Mouse (Mus musculus) gastrocnemius, postnatal 25 days (tissue): ENCODE results near the gene Cracr2b. TPM values are rescaled to one million over a fixed set of nuclear protein-coding genes. Genes with fewer than 3 reads are reported as not detected.

Experiments
- DNase-seq: peaks from one replicate; pipeline ENCODE4 v3.0.0; 2022
- total RNA-seq, 2 experiments: library from RNA; stranded (reverse); gene quantifications; 1 replicate in 1 of 2; 2 replicates in 1 of 2; pipeline ENCODE4 v1.2.3; 2021

Gene Cracr2b
- total RNA-seq, 2 experiments from 2014 or later = 3.9 to 7.0 TPM

DNA sequence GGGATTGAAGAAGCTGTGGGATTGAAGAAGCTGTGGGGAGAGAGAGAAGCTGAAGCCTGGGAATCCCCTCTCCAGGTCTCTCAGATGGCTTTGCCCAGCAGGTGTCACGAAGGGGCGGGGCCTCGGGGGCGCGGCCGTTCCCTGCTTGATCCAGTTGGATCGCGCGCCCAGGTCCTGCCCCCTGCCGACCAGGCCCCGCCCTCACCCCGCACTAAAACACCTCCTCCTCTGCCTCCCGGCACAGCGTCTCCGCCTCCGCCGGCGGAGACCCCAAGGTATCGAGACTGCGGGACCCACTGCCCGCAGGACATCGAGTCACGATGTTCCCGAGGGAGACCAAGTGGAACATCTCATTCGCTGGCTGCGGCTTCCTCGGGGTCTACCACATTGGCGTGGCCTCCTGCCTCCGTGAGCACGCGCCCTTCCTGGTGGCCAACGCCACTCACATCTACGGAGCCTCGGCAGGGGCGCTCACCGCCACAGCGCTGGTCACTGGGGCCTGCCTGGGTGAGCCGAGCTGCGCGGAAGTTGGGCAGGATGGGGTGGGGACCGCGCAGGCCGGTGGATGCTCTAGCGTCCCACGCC is 5.8 kb upstream of the Cracr2b start, which contains the start of gene Pnpla2:
Gene Pnpla2, plus strand, starts transcription at position 232 of the 585 bp plus-strand sequence.
- DNase-seq = peak; percentile 95

- DNase-seq = peak; percentile 87
These were observed 5.1 kb upstream of the Cracr2b start for GRCm38 (mm10) chr7:141455610-141456314.

GRCm38 (mm10) chr7:141456739-141457138 is 4.2 kb upstream of the Cracr2b start:
- peak; percentile 58 for DNase-seq

- DNase-seq = no peak
These were observed 3.7 kb upstream of the Cracr2b start for GRCm38 (mm10) chr7:141457236-141457635.

DNA sequence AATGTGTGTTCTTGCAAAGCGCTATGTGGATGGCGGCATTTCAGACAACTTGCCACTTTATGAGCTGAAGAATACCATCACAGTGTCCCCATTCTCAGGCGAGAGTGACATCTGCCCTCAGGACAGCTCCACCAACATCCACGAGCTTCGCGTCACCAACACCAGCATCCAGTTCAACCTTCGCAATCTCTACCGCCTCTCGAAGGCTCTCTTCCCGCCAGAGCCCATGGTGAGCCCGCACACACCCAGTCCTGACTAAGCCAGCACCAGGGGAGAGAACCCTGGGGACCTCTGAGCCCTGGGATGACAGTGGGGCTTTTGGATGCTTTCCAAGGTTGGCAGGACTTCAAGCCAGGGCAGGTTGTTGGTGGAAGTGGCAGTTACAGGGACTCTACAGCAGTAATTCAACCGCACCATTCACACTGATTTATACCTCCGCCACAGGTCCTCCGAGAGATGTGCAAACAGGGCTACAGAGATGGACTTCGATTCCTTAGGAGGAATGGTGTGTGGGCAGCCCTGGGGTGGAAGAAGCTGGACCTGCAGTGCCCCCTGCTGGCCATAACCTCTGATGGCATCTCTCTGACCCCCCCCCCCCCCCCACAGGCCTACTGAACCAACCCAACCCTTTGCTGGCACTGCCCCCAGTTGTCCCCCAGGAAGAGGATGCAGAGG is 2.8 kb upstream of the Cracr2b start:
- DNase-seq = no peak

DNA sequence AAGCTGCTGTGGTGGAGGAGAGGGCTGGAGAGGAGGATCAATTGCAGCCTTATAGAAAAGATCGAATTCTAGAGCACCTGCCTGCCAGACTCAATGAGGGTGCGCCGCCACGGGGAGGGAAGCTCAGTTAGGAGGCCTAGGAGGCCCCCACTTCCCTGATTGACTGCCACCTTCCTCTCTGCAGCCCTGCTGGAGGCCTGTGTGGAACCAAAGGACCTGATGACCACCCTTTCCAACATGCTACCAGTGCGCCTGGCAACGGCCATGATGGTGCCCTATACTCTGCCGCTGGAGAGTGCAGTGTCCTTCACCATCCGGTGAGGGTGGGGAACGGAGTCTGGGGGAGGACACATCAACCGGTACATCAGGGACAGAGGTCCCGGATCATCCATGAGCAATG is 2.2 kb upstream of the Cracr2b start:
- no peak for DNase-seq

DNA sequence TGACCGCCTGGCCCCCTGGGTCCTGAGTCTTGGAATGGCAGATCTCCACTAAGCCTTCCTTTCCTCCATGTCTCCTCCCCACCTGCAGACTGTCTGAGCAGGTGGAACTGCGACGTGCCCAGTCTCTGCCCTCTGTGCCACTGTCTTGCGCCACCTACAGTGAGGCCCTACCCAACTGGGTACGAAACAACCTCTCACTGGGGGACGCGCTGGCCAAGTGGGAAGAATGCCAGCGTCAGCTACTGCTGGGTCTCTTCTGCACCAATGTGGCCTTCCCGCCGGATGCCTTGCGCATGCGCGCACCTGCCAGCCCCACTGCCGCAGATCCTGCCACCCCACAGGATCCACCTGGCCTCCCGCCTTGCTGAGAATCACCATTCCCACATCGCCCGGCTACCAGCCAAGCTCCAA is 1.6 kb upstream of the Cracr2b start:
- DNase-seq = no peak

- no peak for DNase-seq
These were observed 898 bp upstream of the Cracr2b start for GRCm38 (mm10) chr7:141460001-141460390.

- no peak for DNase-seq
These were observed 833 bp downstream of the Cracr2b start for GRCm38 (mm10) chr7:141461521-141462332.

DNA sequence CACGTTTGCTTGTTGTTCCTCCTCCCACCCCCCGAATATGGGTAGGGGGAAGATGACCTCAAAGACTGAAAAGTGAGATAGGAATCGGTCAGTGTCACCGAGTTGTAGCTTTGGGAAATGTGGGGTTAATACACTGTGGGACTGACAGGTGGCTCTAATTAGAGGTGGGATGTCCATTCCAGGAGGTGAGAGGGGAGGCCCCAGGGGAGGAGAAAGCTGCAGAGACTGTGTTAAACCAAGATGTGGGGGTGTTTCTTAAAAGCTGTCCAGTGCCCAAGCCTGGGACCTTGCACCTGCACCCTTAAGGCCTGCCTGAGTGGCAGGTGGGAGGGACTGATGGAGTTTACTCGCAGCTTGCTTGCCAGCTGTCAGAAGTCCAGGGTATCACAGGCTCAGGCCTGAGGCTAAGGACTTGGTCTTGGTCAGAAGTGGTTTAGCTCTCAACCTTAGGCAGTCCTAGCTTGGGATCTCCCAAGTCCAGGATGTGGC is 1.5 kb downstream of the Cracr2b start:
- no peak for DNase-seq

- peak; percentile 74 for DNase-seq
These were observed 3.1 kb downstream of the Cracr2b start for GRCm38 (mm10) chr7:141463824-141464602.

DNA sequence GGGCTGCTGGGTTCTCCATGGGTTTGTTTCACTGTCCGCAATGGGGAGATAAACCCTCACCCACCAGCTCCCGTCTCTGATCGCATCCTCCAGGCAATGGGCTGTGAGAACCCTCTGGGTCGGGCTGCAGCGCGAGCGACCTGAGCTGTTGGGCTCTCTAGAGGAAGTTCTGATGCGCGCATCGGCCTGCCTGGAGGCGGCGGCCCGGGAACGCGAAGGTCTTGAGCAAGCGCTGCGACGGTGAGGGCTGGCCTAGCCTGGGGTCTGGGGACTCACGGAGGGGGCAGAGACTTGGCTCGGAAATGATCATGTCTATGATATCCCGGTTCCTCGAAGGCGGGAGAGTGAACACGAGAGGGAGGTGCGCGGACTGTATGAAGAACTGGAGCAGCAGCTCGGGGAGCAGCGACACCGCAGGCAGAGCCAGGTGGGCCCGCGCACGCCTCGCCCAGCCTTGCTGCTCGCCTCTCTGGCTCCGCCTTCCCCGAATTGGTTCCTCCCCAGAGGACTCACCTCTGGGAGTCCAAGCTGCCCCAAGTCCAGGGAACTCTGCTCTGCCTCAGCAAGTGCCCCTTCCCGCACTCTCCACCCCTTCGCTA is 3.8 kb downstream of the Cracr2b start:
- no peak for DNase-seq

DNA sequence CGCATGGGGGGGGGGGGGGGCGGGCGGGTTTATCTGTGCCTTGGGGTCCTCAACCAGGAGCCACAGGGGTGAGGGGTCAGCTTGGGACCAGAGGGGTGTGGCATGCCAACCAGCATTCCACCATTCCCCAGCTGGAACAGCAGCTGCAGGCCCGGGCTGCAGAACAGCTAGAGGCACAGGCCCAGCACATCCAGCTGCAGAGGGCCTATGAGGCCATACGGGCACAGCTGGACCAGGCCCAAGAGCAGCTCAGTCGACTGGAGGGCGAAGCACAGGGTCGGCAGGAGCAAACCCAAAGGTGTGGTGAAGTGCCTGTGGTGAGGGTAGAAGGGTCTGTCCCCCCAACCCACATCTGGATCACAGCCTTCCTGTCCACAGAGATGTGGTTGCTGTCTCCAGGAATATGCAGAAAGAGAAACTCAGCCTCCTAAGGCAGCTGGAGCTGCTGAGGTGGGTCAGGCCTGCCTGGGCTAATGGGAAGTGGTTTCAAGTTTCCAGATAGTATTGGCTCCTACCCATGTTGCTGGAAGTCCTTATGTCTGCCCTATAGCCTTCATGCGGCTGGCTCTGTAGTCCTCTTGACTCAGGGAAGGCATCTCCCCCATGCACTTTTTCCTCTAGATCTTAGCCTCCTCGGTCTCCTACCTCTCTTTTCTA is 4.6 kb downstream of the Cracr2b start:
- no peak for DNase-seq

DNA sequence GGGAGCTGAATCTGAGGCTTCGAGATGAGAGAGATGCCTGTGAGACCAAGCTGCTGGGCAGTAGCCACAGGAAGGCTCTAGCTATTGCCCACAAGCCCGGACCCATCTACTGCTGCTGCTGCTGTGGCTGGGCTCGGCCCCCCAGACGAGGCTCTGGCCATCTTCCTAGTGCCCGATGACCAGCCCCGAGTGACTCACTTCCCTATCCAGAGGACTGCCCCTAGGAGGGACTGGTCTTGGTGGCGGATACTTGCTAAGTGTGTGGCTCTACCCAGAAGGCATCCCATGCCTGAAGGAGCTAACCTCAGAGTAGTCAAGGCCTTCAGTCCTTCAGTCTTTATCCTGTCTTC is 5.1 kb downstream of the Cracr2b start:
- peak; percentile 51 for DNase-seq

DNA sequence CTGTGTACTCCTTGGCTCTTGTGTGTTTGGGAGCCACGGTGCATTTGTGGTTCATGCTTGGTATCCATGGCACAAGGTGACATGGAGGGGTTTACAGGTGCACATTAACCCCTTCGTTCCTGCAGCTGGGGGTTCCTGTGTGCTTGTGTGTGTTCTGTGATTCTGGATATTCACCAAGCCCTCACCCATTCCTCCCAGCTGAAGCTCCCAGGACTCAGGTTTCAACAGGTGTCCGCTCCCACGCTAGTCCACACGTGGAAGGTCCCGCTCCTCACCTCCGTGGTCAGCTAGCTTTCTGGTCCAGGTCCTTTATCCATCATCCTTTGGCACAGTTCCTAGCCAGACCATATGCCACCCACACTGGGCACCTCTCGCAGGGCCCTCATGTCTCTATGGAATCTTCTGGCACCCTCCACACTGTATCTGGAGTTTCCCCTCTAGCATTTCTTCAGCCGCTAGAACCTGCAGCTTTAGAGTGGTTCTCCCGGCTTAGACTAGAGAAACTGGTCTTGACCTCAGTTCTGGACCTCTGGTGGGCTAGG is 5.8 kb downstream of the Cracr2b start:
- DNase-seq = no peak

GRCm38 (mm10) chr7:141467230-141468030 is 6.5 kb downstream of the Cracr2b start, which contains the start of gene Cd151:
Gene Cd151 (plus strand): TSS chr7:141467392.
- DNase-seq = peak; percentile 92

GRCm38 (mm10) chr7:141468164-141468521 is 7.2 kb downstream of the Cracr2b start:
- no peak for DNase-seq

DNA sequence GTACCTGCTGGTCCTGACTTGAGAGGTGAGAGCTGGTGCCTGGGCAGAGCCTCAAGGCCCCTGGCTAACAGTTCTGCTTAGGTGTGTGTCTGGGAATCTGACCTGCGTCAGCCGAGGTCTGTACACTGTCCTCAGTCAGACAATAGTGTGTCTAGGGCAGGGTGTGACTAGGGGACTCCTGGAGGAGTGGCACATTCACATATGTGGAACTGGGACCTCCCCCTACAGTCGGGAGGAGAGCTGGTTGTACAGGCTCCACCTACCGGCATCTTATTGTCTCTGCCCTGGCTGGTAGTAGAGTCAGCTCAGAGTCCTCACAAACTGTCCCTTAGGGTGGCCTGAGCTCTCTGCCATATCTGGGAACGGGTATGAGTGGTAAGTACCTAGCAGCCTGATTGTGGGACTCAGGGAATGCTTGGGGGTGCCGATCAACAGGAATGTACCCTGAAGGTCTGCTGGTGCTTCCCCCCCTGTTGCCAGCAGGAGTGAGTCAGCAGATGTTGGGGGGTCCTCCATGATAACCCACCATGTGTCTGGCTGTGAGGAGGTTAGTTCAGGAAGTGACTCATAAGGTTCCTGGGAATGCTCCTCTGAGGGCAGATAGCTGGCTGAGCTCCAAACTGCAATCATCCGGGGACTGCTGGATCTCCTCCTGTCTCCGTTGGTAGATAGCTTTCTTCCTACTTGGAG is 7.8 kb downstream of the Cracr2b start:
- no peak for DNase-seq

- DNase-seq = no peak
These were observed 8.5 kb downstream of the Cracr2b start for GRCm38 (mm10) chr7:141469352-141469751.
